8 mouse cellular contexts compared by ENCODE assay signal in genomic region chr2:170101132-170101531, GRCm38 (mm10). TPM values are rescaled to one million over a fixed set of nuclear protein-coding genes. Genes with fewer than 3 reads are reported as not detected.
DNase-seq lines count a peak whose midpoint lies in the region; ATAC-seq and TF ChIP-seq lines count a peak whose summit lies in the region.

No protein-coding gene starts in this region.

- TF ChIP-seq CTCF in layer of hippocampus, adult 2 months (conservative IDR thresholded peaks at IDR 0.05): peak; percentile 94
- TF ChIP-seq CTCF in lung, postnatal 0 days (IDR thresholded peaks at IDR 0.05): peak; percentile 99

- no peak overlapping the region for H3K4me3 ChIP-seq in ES-E14 (ENCODE audit: insufficient read depth in 1 of 2, low read depth in 1 of 2, low read length in 2 of 2, poor library complexity in 1 of 2, severe bottlenecking in 1 of 2)
- no peak overlapping the region for H3K4me3 ChIP-seq in forebrain, embryonic 12.5 days (replicated peaks)
- H3K4me3 ChIP-seq in layer of hippocampus, adult 2 months: no peak overlapping the region
- H3K4me3 ChIP-seq in lung, postnatal 0 days (ENCODE audit: low read depth, low read length): no peak overlapping the region

- intact Hi-C loops in heart, postnatal 36 days (cut with DNase I): loop anchor here (1.0 to 5.0 kb wide), 5 partner anchors 46 to 1114 kb away; no protein-coding TSS in a partner anchor

- in situ Hi-C loops in ES-E14 (cut with MboI; ENCODE audit: low sequenced_read_pairs in 2 of 2, unreplicated experiment in 2 of 2): no loop called here

- H3K9ac ChIP-seq in ES-E14 (ENCODE audit: insufficient read depth, low read depth, low read length, poor library complexity, severe bottlenecking): no peak overlapping the region
- no peak overlapping the region for H3K9ac ChIP-seq in forebrain, embryonic 12.5 days
- H3K9ac ChIP-seq in lung, postnatal 0 days (replicated peaks; ENCODE audit: low read depth): no peak overlapping the region

- no peak for TF ChIP-seq EP300 in lung, postnatal 0 days (IDR thresholded peaks at IDR 0.05)

- no peaks in the 10 kb centered on the region for H3K36me3 ChIP-seq in ES-E14 (ENCODE audit: control insufficient read depth, insufficient read depth, low read length, poor library complexity, severe bottlenecking)
- peaks cover 3% of the 10 kb centered on the region; the same call in 1 of the 2 replicates for H3K36me3 ChIP-seq in forebrain, embryonic 12.5 days (replicated peaks)
- H3K36me3 ChIP-seq in lung, postnatal 0 days (ENCODE audit: insufficient read depth, low read length): no peaks in the 10 kb centered on the region

- WGBS in forebrain, embryonic 12.5 days: 6% methylated on average over 12 of the region's 12 CpGs
- WGBS in lung, postnatal 0 days: 3% methylated on average over 12 of the region's 12 CpGs

- no peak overlapping the region for H3K27ac ChIP-seq in ES-E14 (ENCODE audit: insufficient read depth, low read depth, low read length, poor library complexity, severe bottlenecking)
- H3K27ac ChIP-seq in forebrain, embryonic 12.5 days: no peak overlapping the region
- H3K27ac ChIP-seq in layer of hippocampus, adult 2 months: no peak overlapping the region
- H3K27ac ChIP-seq in lung, postnatal 0 days (ENCODE audit: low read length): no peak overlapping the region

- peak; percentile 92 for DNase-seq in ES-E14 (ENCODE audit: low read depth, low spot score)
- peak; percentile 87 for DNase-seq in c-Kit-positive CD71-negative TER-119-negative erythroid progenitor cells, embryonic 14.5 days (ENCODE audit: low read depth)
- DNase-seq in heart, postnatal 36 days: peak; percentile 91 to 98
- peak; percentile 84 to 95 for DNase-seq in layer of hippocampus, adult 2 months (ENCODE audit: low spot score in 2 of 2)
- DNase-seq in lung, postnatal 0 days (ENCODE audit: low spot score): peak; percentile 82
- peak; percentile 98 for DNase-seq in ovary, postnatal 14 days (ENCODE audit: low spot score)
- peak; percentile 90 for DNase-seq in thymus, postnatal 0 days (ENCODE audit: low spot score)

- no peak overlapping the region for H3K4me2 ChIP-seq in forebrain, embryonic 12.5 days
- no peak overlapping the region for H3K4me2 ChIP-seq in lung, postnatal 0 days (replicated peaks; ENCODE audit: low read depth, low read length)

- peaks cover 0 to 8% of the 10 kb centered on the region in 2 experiments; a peak in 1 of 4 replicates for H3K4me1 ChIP-seq in ES-E14 (ENCODE audit: control insufficient read depth in 2 of 2, insufficient read depth in 2 of 2, low read length in 2 of 2, poor library complexity in 1 of 2)
- H3K4me1 ChIP-seq in forebrain, embryonic 12.5 days: no peaks in the 10 kb centered on the region
- H3K4me1 ChIP-seq in lung, postnatal 0 days (ENCODE audit: insufficient read depth, low read depth, low read length): no peaks in the 10 kb centered on the region

- no peaks in the 10 kb centered on the region for H3K9me3 ChIP-seq in ES-E14 (ENCODE audit: control insufficient read depth, insufficient read depth, low read depth, low read length)
- H3K9me3 ChIP-seq in forebrain, embryonic 12.5 days: no peaks in the 10 kb centered on the region
- no peaks in the 10 kb centered on the region for H3K9me3 ChIP-seq in lung, postnatal 0 days (ENCODE audit: low read length)

- peak; percentile 54 for ATAC-seq in forebrain, embryonic 12.5 days (ENCODE audit: low FRiP score)
- ATAC-seq in lung, postnatal 0 days: peak; percentile 47

- H3K27me3 ChIP-seq in forebrain, embryonic 12.5 days: no peaks in the 10 kb centered on the region
- no peaks in the 10 kb centered on the region for H3K27me3 ChIP-seq in lung, postnatal 0 days (replicated peaks; ENCODE audit: insufficient read depth, low read length)

TF ChIP-seq in ES-E14, 5 proteins besides CTCF, POLR2A, EP300 and RAD21:
- TF ChIP-seq ZC3H11A (IDR thresholded peaks at IDR 0.05; ENCODE audit: borderline replicate concordance, low read depth, low read length): peak; percentile 98
- TF ChIP-seq HCFC1 (IDR thresholded peaks at IDR 0.05; ENCODE audit: borderline replicate concordance, insufficient read depth, low read length): peak; percentile 70; the same call in 1 of the 2 replicates
- no peak for TF ChIP-seq MAFK (IDR thresholded peaks at IDR 0.05; ENCODE audit: insufficient read depth, low read depth, low read length)

RNA-seq across cellular contexts. Expression of gene Zfp217, which starts 46.8 kb away (rescaled TPM):
- 23.2 and 28.4 TPM in 2 replicates for total RNA-seq in ES-E14 (2012; rRNA removed)
- polyA plus RNA-seq in forebrain, embryonic 12.5 days (2016; fragmentation: Nextera tagmentation; extraction: Ambion mirVana): 3.6 and 4.5 TPM in 2 replicates
- 10 to 100 TPM; 11.2 to 13.0 TPM for total RNA-seq in heart, postnatal 36 days (2021)
- 1 to 10 TPM; 3.0 to 3.8 TPM for total RNA-seq in layer of hippocampus, adult 2 months (2021)
- polyA plus RNA-seq in lung, postnatal 0 days (2015; fragmentation: Nextera tagmentation; extraction: Ambion mirVana): 4.0 and 4.4 TPM in 2 replicates
- 5.8 and 6.9 TPM in 2 replicates for polyA plus RNA-seq in thymus, postnatal 0 days (2015; fragmentation: Nextera tagmentation; extraction: Ambion mirVana)
